Mouse (Mus musculus) embryonic facial prominence, embryonic 13.5 days (tissue): Measurements from ENCODE around the gene Uggt2. TPM values are rescaled to one million over a fixed set of nuclear protein-coding genes. Genes with fewer than 3 reads are reported as not detected.

Source experiments
- ATAC-seq: fragments of 200-750 bp; cut with Nextera tagmentation; 2 replicates; pipeline ENCODE4 v1.8.0; 2017; ENCODE audit warnings: low read depth; ENCODE audit not compliant: insufficient number of reproducible peaks, insufficient read depth, low FRiP score, low TSS enrichment
- H3K27ac ChIP-seq: fragments of 300-500 bp; sonication (generic); 2 replicates; pipeline ENCODE4 v1.5.1; 2015; ENCODE audit warnings: moderate library complexity, mild to moderate bottlenecking, inconsistent platforms
- H3K27me3 ChIP-seq: fragments of 300-500 bp; sonication (generic); 2 replicates; pipeline ENCODE4 v1.6.1; 2015; ENCODE audit warnings: mild to moderate bottlenecking, inconsistent platforms
- H3K36me3 ChIP-seq: fragments of 300-500 bp; sonication (generic); 2 replicates; pipeline ENCODE4 v1.6.1; 2015; ENCODE audit warnings: mild to moderate bottlenecking, inconsistent platforms
- H3K4me1 ChIP-seq: fragments of 300-500 bp; sonication (generic); 2 replicates; pipeline ENCODE4 v1.6.1; 2015; ENCODE audit warnings: inconsistent platforms
- H3K4me2 ChIP-seq: fragments of 300-500 bp; sonication (generic); 2 replicates; pipeline ENCODE4 v1.6.1; 2015; ENCODE audit warnings: moderate library complexity, mild to moderate bottlenecking, inconsistent platforms
- H3K4me3 ChIP-seq: fragments of 300-500 bp; sonication (generic); 2 replicates; pipeline ENCODE4 v1.5.1; 2015; ENCODE audit warnings: mild to moderate bottlenecking, inconsistent platforms
- H3K9ac ChIP-seq: fragments of 300-500 bp; sonication (generic); 2 replicates; pipeline ENCODE4 v1.6.1; 2015; ENCODE audit warnings: mild to moderate bottlenecking, inconsistent platforms
- H3K9me3 ChIP-seq: fragments of 300-500 bp; sonication (generic); 2 replicates; pipeline ENCODE4 v1.6.1; 2016; ENCODE audit warnings: inconsistent platforms
- WGBS: fragments of 180-500 bp; shearing (Covaris S2); methylation state at CpG from one replicate; pipeline ENCODE4 v1.1.7; 2015; ENCODE audit warnings: mixed read lengths; 5-methylcytosine and 5-hydroxymethylcytosine counted together
- polyA plus RNA-seq: library from polyadenylated mRNA; unstranded; fragments of >200 nt; fragmentation: Nextera tagmentation; extraction: Ambion mirVana; gene quantifications from 2 replicates; pipeline ENCODE4 v1.2.1, GENCODE M21; 2015

The Uggt2 gene
- polyA plus RNA-seq, 1 experiment from 2014 or later, result 15.9 TPM

DNA sequence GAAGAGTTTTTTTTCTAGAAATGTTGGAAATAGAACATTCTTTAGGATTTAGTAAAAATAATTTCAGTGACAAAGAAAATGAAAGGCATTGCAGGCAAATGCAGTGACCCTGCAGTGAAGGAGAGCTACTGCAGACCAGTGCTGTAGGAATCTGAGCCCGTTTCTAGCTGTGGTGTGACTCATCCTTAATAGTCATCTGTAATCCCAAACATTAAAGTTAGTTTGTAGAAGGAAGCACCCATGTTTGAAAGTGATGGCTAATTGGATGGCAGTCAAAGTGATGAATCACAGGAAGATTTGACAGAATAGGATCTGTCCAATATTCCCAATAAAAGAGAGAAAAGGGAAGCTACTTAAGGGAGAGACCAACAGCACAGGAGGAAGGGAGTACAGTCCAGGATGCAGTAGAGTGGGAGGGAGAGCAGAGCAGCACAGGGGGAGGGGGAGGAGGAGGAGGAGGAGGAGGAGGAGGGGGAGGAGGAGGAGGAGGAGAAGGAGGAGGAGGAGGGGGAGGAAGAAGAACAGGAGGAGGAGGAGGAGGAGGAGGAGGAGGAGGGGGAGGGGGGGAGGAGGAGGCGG, 71.5 kb downstream of the Uggt2 start:
- WGBS, result 69% methylated on average over 2 of the region's 2 CpGs
- Histone ChIP-seq H3K36me3 (peaks cover 36% of the 10 kb centered on the region), H3K4me2 (no peak overlapping the region), H3K27ac (no peak overlapping the region), H3K4me1 (no peaks in the 10 kb centered on the region), H3K27me3 (no peaks in the 10 kb centered on the region), H3K9me3 (no peaks in the 10 kb centered on the region), H3K9ac (no peak overlapping the region), H3K4me3 (no peak overlapping the region)
- ATAC-seq, result no peak

DNA sequence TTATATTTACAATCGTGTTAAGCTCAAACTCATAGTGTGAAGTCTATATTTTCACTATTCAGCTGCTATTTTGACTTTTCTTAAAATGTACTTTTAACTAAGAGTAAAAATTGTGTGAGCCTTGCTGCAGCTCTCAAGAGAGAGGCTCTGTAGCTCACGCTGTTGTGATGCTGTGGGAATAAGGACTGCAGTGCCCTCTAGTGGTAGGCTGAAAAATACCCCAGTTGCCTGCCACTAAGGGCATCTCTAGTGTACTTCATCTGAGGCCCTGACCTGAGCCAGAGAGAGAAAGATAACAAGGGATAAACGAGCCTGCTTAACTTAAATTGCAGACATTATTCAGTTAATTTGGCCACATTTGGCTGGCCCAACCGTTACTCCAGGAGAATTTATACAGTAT, 72.1 kb downstream of the Uggt2 start:
- H3K4me1 ChIP-seq, result no peaks in the 10 kb centered on the region
- 52% methylated on average over 4 of the region's 4 CpGs for WGBS
- H3K9ac ChIP-seq, result no peak overlapping the region
- H3K27me3 ChIP-seq, result no peaks in the 10 kb centered on the region
- no peaks in the 10 kb centered on the region for H3K9me3 ChIP-seq
- no peak for ATAC-seq
- H3K4me2 ChIP-seq, result no peak overlapping the region
- H3K4me3 ChIP-seq, result no peak overlapping the region
- no peak overlapping the region for H3K27ac ChIP-seq
- peaks cover 34% of the 10 kb centered on the region for H3K36me3 ChIP-seq

DNA sequence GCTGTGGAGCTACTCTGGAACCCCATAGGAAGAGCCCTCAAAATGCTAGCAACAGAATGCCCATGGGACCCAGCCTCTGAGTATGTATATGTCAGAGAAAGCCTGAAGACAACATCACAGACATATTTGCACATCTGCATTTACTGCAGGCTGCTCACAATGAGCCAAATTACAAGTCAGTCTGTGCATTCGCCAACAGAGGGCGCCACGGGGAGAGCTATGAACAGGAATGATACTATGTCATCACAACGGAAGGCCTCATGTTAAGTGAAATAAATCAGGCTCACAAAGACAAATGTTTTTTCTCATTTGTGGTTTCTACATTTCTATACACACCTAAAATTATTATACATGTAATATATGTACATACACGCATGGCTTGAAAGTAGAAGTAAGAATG, 73.3 kb downstream of the Uggt2 start:
- Histone ChIP-seq H3K4me1 (no peaks in the 10 kb centered on the region), H3K9me3 (no peaks in the 10 kb centered on the region), H3K27me3 (no peaks in the 10 kb centered on the region), H3K36me3 (peaks cover 25% of the 10 kb centered on the region), H3K27ac (no peak overlapping the region), H3K9ac (no peak overlapping the region), H3K4me2 (no peak overlapping the region), H3K4me3 (no peak overlapping the region)
- 76% methylated on average over 5 of the region's 5 CpGs for WGBS
- ATAC-seq, result no peak

DNA sequence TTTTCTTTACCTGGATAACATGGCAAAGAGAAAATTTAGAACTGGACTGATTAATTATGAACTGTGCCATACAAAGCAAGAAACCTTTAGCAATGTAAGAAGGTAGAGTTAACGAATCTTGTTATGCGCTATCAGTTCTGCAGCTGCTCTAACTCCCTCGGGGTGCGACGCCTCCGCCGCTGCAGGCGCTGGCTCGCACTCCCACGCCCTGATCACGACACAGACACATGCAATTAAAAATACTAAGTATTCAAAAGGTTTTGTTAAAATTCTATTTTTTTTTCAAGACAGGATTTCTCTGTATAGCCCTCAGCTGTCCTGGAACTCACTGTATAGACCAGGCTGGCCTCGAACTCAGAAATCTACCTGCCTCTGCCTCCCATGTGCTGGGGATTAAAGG, 85.7 kb downstream of the Uggt2 start:
- Histone ChIP-seq H3K27me3 (no peaks in the 10 kb centered on the region), H3K4me2 (0 out of 2 replicates have a peak overlapping the region, but pooled peaks have one; percentile 35), H3K9ac (no peak overlapping the region), H3K27ac (no peak overlapping the region), H3K4me3 (no peak overlapping the region), H3K9me3 (no peaks in the 10 kb centered on the region), H3K36me3 (peaks cover 28% of the 10 kb centered on the region), H3K4me1 (no peaks in the 10 kb centered on the region)
- ATAC-seq, result no peak
- WGBS, result 74% methylated on average over 12 of the region's 12 CpGs

DNA sequence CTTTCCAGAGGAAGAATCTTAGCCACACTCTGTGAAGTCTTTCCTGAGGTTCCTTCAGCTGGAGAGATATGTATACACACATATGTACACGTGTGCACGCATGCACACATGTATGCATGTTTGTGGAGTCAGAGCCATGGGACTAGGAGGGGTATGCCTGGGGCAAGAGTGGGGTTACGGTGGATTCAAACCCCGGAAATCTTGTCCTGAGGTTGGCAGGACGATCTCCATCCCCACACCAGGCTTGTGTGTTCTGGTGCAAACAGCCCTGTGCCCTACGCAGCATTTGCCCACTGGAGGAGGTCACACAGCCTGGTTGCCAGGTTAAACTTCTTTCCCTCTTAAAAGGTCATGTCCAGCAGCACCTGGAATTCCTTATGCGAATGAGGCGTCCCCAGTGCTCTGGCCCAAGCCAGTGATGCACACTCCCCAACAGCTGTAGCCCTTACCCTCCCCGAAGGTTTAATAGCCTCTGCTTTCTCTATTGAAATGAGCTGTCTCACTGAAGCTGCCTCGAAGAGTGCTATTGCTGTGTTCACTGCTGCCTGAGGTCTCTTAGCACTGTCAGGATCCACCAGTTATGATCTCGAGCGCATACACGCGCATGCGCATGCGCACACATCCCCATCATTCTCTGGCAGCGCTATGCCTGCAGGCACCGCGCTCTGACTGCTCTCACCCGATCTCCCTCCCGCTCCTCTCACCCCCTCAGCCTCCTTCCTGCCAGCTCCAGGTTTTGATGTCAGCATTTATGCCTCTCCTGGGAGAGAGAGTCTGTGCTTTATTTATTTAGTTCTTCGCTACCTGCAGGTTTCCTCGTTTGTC, 86.4 kb downstream of the Uggt2 start:
- Histone ChIP-seq H3K27ac (no peak overlapping the region), H3K4me2 (peak overlapping the region; percentile 35), H3K4me3 (no peak overlapping the region), H3K9ac (no peak overlapping the region), H3K27me3 (no peaks in the 10 kb centered on the region), H3K4me1 (no peaks in the 10 kb centered on the region), H3K9me3 (no peaks in the 10 kb centered on the region), H3K36me3 (peaks cover 28% of the 10 kb centered on the region)
- 58% methylated on average over 23 of the region's 23 CpGs for whole genome bisulfite sequencing
- ATAC-seq, result peak; percentile 43; the same call in 1 of the 2 replicates

DNA sequence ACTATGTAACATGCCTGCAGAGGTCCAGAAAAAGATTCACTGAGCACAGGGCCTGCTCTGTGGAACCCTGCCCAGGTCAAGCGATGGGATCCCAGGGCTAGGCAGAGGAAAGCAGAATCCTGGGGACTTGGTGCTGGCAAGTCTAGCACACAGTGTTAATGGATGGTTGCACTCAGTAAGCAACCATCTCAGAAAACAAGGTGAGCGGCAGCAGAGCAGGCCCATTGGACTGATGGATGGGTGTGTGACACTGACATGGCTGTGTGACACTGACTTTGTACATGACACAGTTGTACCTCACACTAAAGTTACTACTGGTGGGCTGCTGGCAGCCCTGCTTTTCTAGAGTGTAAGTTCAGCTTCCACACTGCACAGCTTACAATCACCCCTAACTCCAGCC, 89.7 kb downstream of the Uggt2 start:
- Histone ChIP-seq H3K36me3 (peaks cover 24% of the 10 kb centered on the region), H3K4me2 (no peak overlapping the region), H3K4me3 (no peak overlapping the region), H3K27me3 (no peaks in the 10 kb centered on the region), H3K27ac (no peak overlapping the region), H3K9ac (no peak overlapping the region), H3K4me1 (peaks cover 3% of the 10 kb centered on the region; the same call in 1 of the 2 replicates), H3K9me3 (no peaks in the 10 kb centered on the region)
- ATAC-seq, result no peak
- 93% methylated on average over 2 of the region's 2 CpGs for WGBS

DNA sequence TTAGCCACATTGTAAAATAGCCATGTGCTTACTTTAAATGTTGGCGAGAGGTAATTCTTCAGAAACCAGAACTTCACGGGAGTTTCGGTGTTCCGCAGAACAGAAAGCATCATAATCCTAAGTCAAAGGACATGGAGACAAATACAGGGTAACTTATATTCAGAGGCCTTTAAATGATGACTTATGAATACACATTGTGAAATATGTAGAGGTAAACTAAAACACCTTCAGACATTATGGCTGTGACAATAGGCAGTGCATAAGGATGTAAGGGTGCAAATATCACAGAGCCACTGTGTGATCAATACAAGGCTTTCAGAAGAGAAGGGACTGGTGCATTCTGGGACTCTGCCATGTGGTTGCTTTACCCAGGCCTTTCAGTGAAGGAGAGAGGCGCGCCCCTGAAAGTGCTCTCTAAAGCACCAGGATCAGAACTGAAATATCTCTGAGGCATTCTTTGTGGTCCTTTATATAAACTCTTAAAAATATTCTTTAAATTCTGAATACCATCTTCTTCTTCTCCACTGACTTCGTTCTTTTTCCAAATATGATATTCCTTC, 91.1 kb downstream of the Uggt2 start:
- H3K36me3 ChIP-seq, result peaks cover 20% of the 10 kb centered on the region
- peak overlapping the region; percentile 41; the same call in 1 of the 2 replicates for H3K27ac ChIP-seq
- WGBS, result 55% methylated on average over 7 of the region's 7 CpGs

DNA sequence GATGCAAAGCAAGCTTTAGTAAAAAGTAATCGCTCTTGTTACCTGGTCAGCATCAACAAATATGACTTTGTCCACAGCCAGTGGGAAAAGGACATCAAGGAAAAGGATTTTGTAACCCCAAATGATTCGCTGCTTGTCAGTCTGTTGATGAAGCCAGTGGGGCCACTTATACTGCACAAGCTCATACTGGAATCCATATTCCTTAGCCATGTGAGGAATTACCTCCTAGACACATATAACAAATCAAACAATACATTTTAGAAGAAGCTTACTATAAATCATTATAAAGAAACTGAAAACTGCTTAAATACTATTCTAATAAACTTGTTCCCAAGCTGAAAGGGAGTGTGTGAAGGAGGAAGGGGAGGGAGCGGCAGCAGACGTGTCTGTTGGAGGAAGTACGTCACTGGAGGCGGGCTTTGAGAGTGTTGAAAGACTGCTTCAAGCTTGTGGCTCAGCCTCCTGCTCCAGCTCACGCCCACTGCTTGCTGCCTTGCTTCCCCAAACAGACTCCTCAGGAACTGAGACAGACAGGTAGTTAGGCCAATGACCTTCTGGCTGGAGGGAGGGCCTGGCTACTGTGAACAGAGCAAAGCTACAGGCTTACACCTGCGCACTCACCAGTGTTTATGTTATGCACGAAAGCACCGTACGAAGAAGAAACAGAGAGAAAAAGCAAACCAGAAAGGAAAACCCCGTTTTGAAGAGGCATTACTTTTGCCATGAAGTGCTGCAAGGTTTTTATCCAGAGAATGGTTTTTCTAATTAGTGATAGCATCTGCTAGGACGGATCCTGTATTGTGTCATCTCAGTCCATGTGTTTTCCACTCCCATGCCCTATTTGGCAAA, 91.9 kb downstream of the Uggt2 start:
- ATAC-seq, result peak; percentile 100
- H3K36me3 ChIP-seq, result peaks cover 16% of the 10 kb centered on the region
- H3K4me1 ChIP-seq, result peaks cover 3% of the 10 kb centered on the region; the same call in 1 of the 2 replicates
- under 1% methylated on average over 13 of the region's 13 CpGs for WGBS
- no peaks in the 10 kb centered on the region for H3K9me3 ChIP-seq
- peak overlapping the region; percentile 51 for H3K4me3 ChIP-seq
- H3K4me2 ChIP-seq, result peak overlapping the region; percentile 81
- H3K27me3 ChIP-seq, result no peaks in the 10 kb centered on the region
- H3K27ac ChIP-seq, result peak overlapping the region; percentile 41
- peak overlapping the region; percentile 66 for H3K9ac ChIP-seq

More for the DNA sequence above, 91.1 kb downstream of the Uggt2 start:
- Histone ChIP-seq H3K4me3 (peak overlapping the region; percentile 51), H3K4me1 (peaks cover 3% of the 10 kb centered on the region; the same call in 1 of the 2 replicates), H3K27me3 (no peaks in the 10 kb centered on the region), H3K9ac (peak overlapping the region; percentile 41), H3K9me3 (no peaks in the 10 kb centered on the region), H3K4me2 (peak overlapping the region; percentile 81)
- ATAC-seq, result no peak

DNA sequence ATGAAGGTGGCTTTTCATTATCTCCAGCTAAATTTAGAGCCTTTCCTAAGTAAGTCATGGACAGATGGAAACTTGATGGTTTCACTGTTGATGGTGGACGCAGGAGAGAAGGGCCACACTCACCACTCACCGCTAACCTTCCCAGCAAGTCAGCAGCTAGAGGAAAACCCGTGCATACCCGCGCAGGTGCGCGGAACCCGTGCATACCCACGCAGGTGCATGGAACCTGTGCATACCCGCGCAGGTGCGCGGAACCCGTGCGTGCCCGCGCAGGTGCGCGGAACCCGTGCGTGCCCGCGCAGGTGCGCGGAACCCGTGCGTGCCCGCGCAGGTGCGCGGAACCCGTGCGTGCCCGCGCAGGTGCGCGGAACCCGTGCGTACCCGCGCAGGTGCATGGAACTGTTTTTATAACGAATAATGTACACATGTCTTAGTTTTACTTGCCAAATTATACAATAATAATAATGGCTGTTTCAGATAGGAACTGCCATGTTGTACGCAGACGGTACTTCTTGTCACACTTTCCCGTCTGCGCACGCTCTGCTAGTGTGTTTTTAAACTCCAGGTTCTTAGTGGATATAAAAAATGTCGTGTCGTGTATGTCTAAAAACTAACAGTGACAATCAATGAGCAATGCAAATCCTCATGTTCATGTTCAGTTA, 92.7 kb downstream of the Uggt2 start:
- ATAC-seq, result no peak
- H3K9me3 ChIP-seq, result no peaks in the 10 kb centered on the region
- H3K36me3 ChIP-seq, result peaks cover 14% of the 10 kb centered on the region
- peak overlapping the region; percentile 51 for H3K4me3 ChIP-seq
- H3K27ac ChIP-seq, result peak overlapping the region; percentile 14; the same call in 1 of the 2 replicates
- H3K27me3 ChIP-seq, result no peaks in the 10 kb centered on the region
- peaks cover 3% of the 10 kb centered on the region; the same call in 1 of the 2 replicates for H3K4me1 ChIP-seq
- peak overlapping the region; percentile 81 for H3K4me2 ChIP-seq
- peak overlapping the region; percentile 66 for H3K9ac ChIP-seq
- 4% methylated on average over 49 of the region's 49 CpGs for WGBS

DNA sequence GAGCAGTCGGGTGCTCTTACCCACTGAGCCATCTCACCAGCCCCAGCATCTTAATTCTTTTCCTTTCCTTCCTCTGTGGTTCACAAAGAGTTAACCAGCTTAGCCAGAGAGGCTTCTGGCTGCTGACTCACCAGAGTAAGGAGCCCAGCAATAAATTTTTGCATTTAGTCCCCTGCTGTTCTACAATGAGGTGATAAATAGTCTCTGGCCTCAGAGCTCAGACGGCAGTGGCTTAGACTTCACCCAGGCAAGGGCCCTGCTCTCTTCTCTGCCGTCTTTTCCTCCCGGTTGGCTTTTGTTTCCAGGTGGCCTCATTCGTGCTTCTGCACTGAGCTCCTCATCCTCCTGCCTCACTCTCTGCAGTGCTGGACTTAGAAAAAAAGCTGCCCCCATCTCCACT, 93.4 kb downstream of the Uggt2 start:
- H3K9ac ChIP-seq, result no peak overlapping the region
- 34% methylated on average over 5 of the region's 5 CpGs for WGBS
- 0 out of 2 replicates have a peak overlapping the region, but pooled peaks have one; percentile 7 for H3K4me2 ChIP-seq

DNA sequence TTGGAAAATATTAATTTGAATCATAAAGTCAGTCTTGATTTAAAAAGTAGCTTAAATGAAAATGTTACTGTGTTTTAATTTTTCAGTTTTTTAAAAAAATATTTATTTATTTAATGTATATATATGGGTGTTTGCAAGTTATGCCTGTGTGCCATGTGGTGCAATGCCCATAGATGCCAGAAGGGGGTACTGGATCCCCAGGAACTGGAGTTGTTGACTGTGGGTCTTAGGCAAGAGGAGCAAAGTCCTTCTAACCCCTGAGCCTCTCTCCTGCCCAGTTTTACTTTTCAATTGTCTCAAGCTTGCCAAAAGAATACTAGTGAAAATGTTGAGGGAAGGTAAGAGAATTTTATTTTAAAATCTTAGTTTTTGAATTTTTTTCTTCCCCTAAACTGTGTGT, 95.9 kb downstream of the Uggt2 start:
- Histone ChIP-seq H3K4me3 (no peak overlapping the region), H3K4me1 (peaks cover 3% of the 10 kb centered on the region; the same call in 1 of the 2 replicates), H3K36me3 (peaks cover 31% of the 10 kb centered on the region), H3K27ac (no peak overlapping the region), H3K9me3 (no peaks in the 10 kb centered on the region), H3K4me2 (no peak overlapping the region), H3K27me3 (no peaks in the 10 kb centered on the region), H3K9ac (no peak overlapping the region)
- no peak for ATAC-seq

More for the DNA sequence above, 93.4 kb downstream of the Uggt2 start:
- Histone ChIP-seq H3K27ac (no peak overlapping the region), H3K27me3 (no peaks in the 10 kb centered on the region), H3K9me3 (no peaks in the 10 kb centered on the region), H3K4me1 (peaks cover 3% of the 10 kb centered on the region; the same call in 1 of the 2 replicates), H3K4me3 (no peak overlapping the region), H3K36me3 (peaks cover 16% of the 10 kb centered on the region)
- ATAC-seq, result no peak
